Mouse (Mus musculus) retina, postnatal 1 day (tissue): Measurements from ENCODE around the gene Srsf9.
"Not testable (repeated sequence)": the region's sequence is repeated elsewhere in the genome, so short reads cannot be mapped to it uniquely, and the experiment has no call there.

ENCODE experiments used
- DNase-seq: peaks from one replicate; pipeline ENCODE4 v3.0.0-alpha.2; 2012

Gene Srsf9

DNA sequence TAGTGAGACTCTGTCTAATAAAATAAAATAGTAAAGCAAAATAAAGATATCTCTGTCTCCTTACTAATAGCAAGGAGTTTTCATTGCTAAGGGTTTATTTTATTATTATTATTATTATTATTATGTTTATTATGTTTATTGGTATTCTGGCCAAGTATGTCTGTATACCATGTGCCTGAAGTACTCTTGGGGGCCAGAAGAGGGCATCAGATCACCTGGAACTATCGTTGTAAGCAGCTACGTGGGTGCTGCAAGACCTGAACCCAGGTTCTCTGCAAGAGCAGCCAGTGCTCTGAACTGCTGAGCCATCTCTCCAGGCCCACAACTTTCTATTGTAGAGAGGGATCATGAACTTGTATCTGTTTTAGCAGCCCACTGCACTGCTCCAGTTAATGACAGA lies 48.5 kb downstream of the Srsf9 start:
- no peak for DNase-seq

DNA sequence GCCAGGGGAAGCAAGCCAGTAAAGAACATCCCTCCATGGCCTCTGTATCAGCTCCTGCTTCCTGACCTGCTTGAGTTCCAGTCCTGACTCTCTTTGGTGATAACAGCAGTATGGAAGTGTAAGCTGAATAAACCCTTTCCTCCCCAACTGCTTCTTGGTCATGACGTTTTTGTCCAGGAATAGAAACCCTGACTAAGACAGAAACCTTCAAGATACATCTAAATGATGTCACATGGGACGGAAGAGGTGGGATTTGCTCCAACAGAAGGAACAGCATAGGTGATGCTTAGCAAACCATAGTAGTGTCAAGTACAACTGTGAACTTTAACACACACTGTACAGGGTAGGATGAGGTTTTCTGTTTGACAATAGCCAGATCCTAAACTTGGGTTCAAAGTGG lies 51.9 kb downstream of the Srsf9 start:
- DNase-seq: not testable (repeated sequence)
